Mouse (Mus musculus) olfactory bulb, adult 2 months (tissue): ENCODE data around the gene Galm.

Experiments used
- CTCF ChIP-seq: fragments of 200-500 bp; IDR thresholded peaks from 2 replicates; pipeline ENCODE4 v1.5.1; 2012; ENCODE audit warnings: low read depth, mild to moderate bottlenecking, low read length, moderate library complexity; ENCODE audit not compliant: insufficient read depth
- POLR2A ChIP-seq: fragments of 200-500 bp; IDR thresholded peaks from 2 replicates; pipeline ENCODE4 v1.6.1; 2012; ENCODE audit warnings: mild to moderate bottlenecking, low read depth, low read length, moderate library complexity; ENCODE audit not compliant: insufficient read depth

DNA sequence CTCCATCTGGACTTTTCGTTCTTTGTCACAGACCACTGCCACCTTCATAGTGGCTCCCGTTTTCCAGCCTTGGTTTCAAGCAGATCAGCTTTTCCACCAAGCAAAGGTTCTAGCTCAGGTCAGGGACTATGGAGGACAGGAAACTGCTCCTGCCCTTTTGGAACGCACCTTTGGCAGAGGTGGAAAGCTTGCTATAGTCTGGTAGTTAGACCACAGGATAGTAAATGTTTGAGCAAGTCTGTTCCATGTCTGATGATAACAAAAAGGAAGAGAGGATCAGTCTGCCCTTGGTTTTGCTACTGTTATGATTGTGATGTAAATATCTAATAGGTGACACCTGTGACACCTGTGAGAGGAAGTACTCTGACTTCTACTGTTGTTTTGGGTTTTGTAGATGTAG is 48.7 kb downstream of the Galm start:
- no peak for TF ChIP-seq CTCF
- TF ChIP-seq POLR2A = no peak
